Mouse (Mus musculus): ENCODE measurements around the gene Chchd1. TPM values are rescaled to one million over a fixed set of nuclear protein-coding genes. Genes with fewer than 3 reads are reported as not detected.

Gene Chchd1
- polyA plus RNA-seq, 1 experiment from 2014 or later, result 236 TPM

DNA sequence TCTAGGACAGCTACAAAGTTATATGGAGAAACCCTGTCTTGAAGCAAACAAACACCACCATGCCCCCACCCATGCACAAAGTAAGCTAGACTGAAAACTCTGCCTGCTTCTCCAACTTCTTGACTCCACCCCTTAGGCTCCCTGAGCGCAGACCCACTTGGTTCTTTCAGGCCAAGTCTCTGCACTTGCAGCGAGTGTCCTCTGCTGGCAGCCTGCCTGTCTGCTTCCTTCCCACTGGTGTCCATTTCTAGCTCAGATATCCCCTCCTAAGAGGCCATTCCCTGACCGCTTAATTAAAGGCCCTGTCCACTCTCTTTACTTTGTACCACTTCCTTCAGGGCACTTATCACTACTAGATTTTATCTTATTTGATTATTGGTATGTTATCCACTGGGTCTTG, 40.8 kb downstream of the Chchd1 start:
- H3K27ac ChIP-seq (ENCODE audit: poor library complexity, severe bottlenecking), result no peak overlapping the region
- no peak for ATAC-seq (ENCODE audit: insufficient number of reproducible peaks, low FRiP score)
- no peaks in the 10 kb centered on the region for H3K9me3 ChIP-seq (replicated peaks)
- peaks cover 18% of the 10 kb centered on the region for H3K4me1 ChIP-seq (replicated peaks)
- no peak overlapping the region for H3K4me2 ChIP-seq
- no peaks in the 10 kb centered on the region for H3K27me3 ChIP-seq (replicated peaks)
- H3K4me3 ChIP-seq, result no peak overlapping the region
- WGBS, result 69% methylated on average over 3 of the region's 3 CpGs
- no peak overlapping the region for H3K9ac ChIP-seq
- H3K36me3 ChIP-seq, result peaks cover 84% of the 10 kb centered on the region

- peaks cover 52% of the 10 kb centered on the region for H3K36me3 ChIP-seq
- no peak for ATAC-seq (ENCODE audit: insufficient number of reproducible peaks, low FRiP score)
These were observed 44.1 kb downstream of the Chchd1 start for GRCm38 (mm10) chr14:20746935-20747334.

GRCm38 (mm10) chr14:20748388-20748787, 45.6 kb downstream of the Chchd1 start:
- Histone ChIP-seq H3K27ac (ENCODE audit: poor library complexity, severe bottlenecking) (peak overlapping the region; percentile 79), H3K9ac (no peak overlapping the region), H3K36me3 (peaks cover 48% of the 10 kb centered on the region), H3K9me3 (replicated peaks) (no peaks in the 10 kb centered on the region), H3K4me1 (replicated peaks) (peaks cover 36% of the 10 kb centered on the region), H3K4me3 (no peak overlapping the region), H3K4me2 (no peak overlapping the region), H3K27me3 (replicated peaks) (no peaks in the 10 kb centered on the region)
- 55% methylated on average over 4 of the region's 4 CpGs for WGBS
- no peak for ATAC-seq (ENCODE audit: insufficient number of reproducible peaks, low FRiP score)

More at GRCm38 (mm10) chr14:20746935-20747334, 44.1 kb downstream of the Chchd1 start:
- H3K27ac ChIP-seq (ENCODE audit: poor library complexity, severe bottlenecking), result no peak overlapping the region
- peaks cover 36% of the 10 kb centered on the region for H3K4me1 ChIP-seq (replicated peaks)
- no peak overlapping the region for H3K9ac ChIP-seq
- no peaks in the 10 kb centered on the region for H3K27me3 ChIP-seq (replicated peaks)
- H3K9me3 ChIP-seq (replicated peaks), result no peaks in the 10 kb centered on the region
- no peak overlapping the region for H3K4me2 ChIP-seq
- no peak overlapping the region for H3K4me3 ChIP-seq
- 80% methylated on average over 3 of the region's 3 CpGs for WGBS

GRCm38 (mm10) chr14:20749494-20750051, 46.8 kb downstream of the Chchd1 start:
- no peak overlapping the region for H3K4me2 ChIP-seq
- H3K27ac ChIP-seq (ENCODE audit: poor library complexity, severe bottlenecking), result peak overlapping the region; percentile 79
- H3K36me3 ChIP-seq, result peaks cover 49% of the 10 kb centered on the region
- 0 out of 2 replicates have a peak, but pooled peaks have one; percentile 12 for ATAC-seq (ENCODE audit: insufficient number of reproducible peaks, low FRiP score)
- no peak overlapping the region for H3K4me3 ChIP-seq
- no peaks in the 10 kb centered on the region for H3K9me3 ChIP-seq (replicated peaks)
- peaks cover 36% of the 10 kb centered on the region for H3K4me1 ChIP-seq (replicated peaks)
- no peak overlapping the region for H3K9ac ChIP-seq
- no peaks in the 10 kb centered on the region for H3K27me3 ChIP-seq (replicated peaks)
- WGBS, result 41% methylated on average over 4 of the region's 4 CpGs

DNA sequence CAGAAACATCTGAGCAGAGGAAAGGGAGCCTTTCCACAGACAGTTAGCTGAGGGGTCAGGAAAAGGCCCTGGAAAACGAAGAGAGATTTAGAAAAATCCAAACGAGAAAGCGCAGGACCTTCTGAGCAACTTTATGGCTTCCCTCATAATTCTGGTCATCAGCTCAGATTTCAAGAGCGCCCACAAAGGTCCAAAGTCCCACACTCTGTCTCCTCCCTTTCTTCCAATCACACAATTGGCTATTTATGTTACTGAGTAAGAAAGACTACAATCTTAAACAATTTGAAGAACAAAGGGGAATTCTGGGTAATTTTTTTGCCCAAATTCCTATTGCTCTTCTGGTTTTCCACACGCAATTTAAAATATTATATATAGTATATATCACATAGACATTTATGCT, 47.7 kb downstream of the Chchd1 start:
- peak overlapping the region; percentile 79 for H3K27ac ChIP-seq (ENCODE audit: poor library complexity, severe bottlenecking)
- H3K4me1 ChIP-seq (replicated peaks), result peaks cover 36% of the 10 kb centered on the region
- no peaks in the 10 kb centered on the region for H3K9me3 ChIP-seq (replicated peaks)
- ATAC-seq (ENCODE audit: insufficient number of reproducible peaks, low FRiP score), result no peak
- whole genome bisulfite sequencing, result 87% methylated on average over 5 of the region's 5 CpGs
- no peak overlapping the region for H3K4me2 ChIP-seq
- H3K27me3 ChIP-seq (replicated peaks), result no peaks in the 10 kb centered on the region
- H3K4me3 ChIP-seq, result no peak overlapping the region
- H3K9ac ChIP-seq, result peak overlapping the region; percentile 44; the same call in 1 of the 2 replicates
- peaks cover 49% of the 10 kb centered on the region for H3K36me3 ChIP-seq

- Histone ChIP-seq H3K4me2 (no peak overlapping the region), H3K27me3 (replicated peaks) (no peaks in the 10 kb centered on the region), H3K4me1 (replicated peaks) (peaks cover 22% of the 10 kb centered on the region), H3K9me3 (replicated peaks) (no peaks in the 10 kb centered on the region), H3K4me3 (no peak overlapping the region), H3K36me3 (peaks cover 61% of the 10 kb centered on the region), H3K27ac (ENCODE audit: poor library complexity, severe bottlenecking) (no peak overlapping the region), H3K9ac (no peak overlapping the region)
- no peak for ATAC-seq (ENCODE audit: insufficient number of reproducible peaks, low FRiP score)
- 75% methylated on average over 3 of the region's 3 CpGs for WGBS
These were observed 51.0 kb downstream of the Chchd1 start for GRCm38 (mm10) chr14:20753792-20754191.

Small RNA genes lying within 50 kb of the gene (microRNA-seq; reads per million reads assigned to microRNA genes)
- gene Mir6946, result 0.71 reads per million

Other genes starting within 250 kb of the Chchd1 start
- 38.6 and 38.8 TPM in 2 replicates for gene Anxa7, start 222.9 kb upstream of the Chchd1 start, polyA plus RNA-seq (2016; fragmentation: Nextera tagmentation; extraction: Ambion mirVana)
- gene Mss51, start 206.1 kb upstream of the Chchd1 start, polyA plus RNA-seq (2016; fragmentation: Nextera tagmentation; extraction: Ambion mirVana), result 0.50 and 0.51 TPM in 2 replicates
- gene Ppp3cb, start 156.4 kb upstream of the Chchd1 start, polyA plus RNA-seq (2016; fragmentation: Nextera tagmentation; extraction: Ambion mirVana), result 43.0 and 43.5 TPM in 2 replicates
- 7.4 and 7.7 TPM in 2 replicates for gene Usp54, start 61.9 kb upstream of the Chchd1 start, polyA plus RNA-seq (2016; fragmentation: Nextera tagmentation; extraction: Ambion mirVana)
- gene Myoz1, start 46.5 kb upstream of the Chchd1 start, polyA plus RNA-seq (2016; fragmentation: Nextera tagmentation; extraction: Ambion mirVana), result 19.2 and 19.7 TPM in 2 replicates
- gene Synpo2l, start 34.7 kb upstream of the Chchd1 start, polyA plus RNA-seq (2016; fragmentation: Nextera tagmentation; extraction: Ambion mirVana), result 181 and 191 TPM in 2 replicates
- gene Sec24c, start 28.7 kb upstream of the Chchd1 start, polyA plus RNA-seq (2016; fragmentation: Nextera tagmentation; extraction: Ambion mirVana), result 93.4 and 97.4 TPM in 2 replicates
- gene Fut11, start 8.0 kb upstream of the Chchd1 start, polyA plus RNA-seq (2016; fragmentation: Nextera tagmentation; extraction: Ambion mirVana), result 20.4 and 21.2 TPM in 2 replicates
- 32.4 and 34.0 TPM in 2 replicates for gene Zswim8, start 4.5 kb downstream of the Chchd1 start, polyA plus RNA-seq (2016; fragmentation: Nextera tagmentation; extraction: Ambion mirVana)
- 17.9 and 18.8 TPM in 2 replicates for gene Ndst2, start 31.6 kb downstream of the Chchd1 start, polyA plus RNA-seq (2016; fragmentation: Nextera tagmentation; extraction: Ambion mirVana)
- 65.4 and 69.5 TPM in 2 replicates for gene Camk2g, start 91.1 kb downstream of the Chchd1 start, polyA plus RNA-seq (2016; fragmentation: Nextera tagmentation; extraction: Ambion mirVana)
- 0.77 and 1.1 TPM in 2 replicates for gene Plau, start 133.7 kb downstream of the Chchd1 start, polyA plus RNA-seq (2016; fragmentation: Nextera tagmentation; extraction: Ambion mirVana)
- 108 and 115 TPM in 2 replicates for gene Vcl, start 226.4 kb downstream of the Chchd1 start, polyA plus RNA-seq (2016; fragmentation: Nextera tagmentation; extraction: Ambion mirVana)

Measured in heart, embryonic 12.5 days (tissue).